Comparison of ENCODE assay signal across 9 mouse cellular contexts in genomic region chr11:101085617-101086322, GRCm38 (mm10). TPM values are rescaled to one million over a fixed set of nuclear protein-coding genes. Genes with fewer than 3 reads are reported as not detected.
DNase-seq lines count a peak whose midpoint lies in the region; ATAC-seq and TF ChIP-seq lines count a peak whose summit lies in the region.
"Had no signal": no experiment of that assay in that cellular context is flagged by ENCODE, and none has a peak within 500 bp of the region (broad histone marks: within the 10 kb centered on the region; RNA-seq: fewer than 3 reads in every experiment).

No protein-coding gene starts in this region.

- 92% methylated on average over 18 of the region's 18 CpGs for whole genome bisulfite sequencing in hindbrain, embryonic 11.5 days
- WGBS in small intestine, adult 2 months, result 87% methylated on average over 18 of the region's 18 CpGs

- no peak overlapping the region for H3K4me3 ChIP-seq in layer of hippocampus, adult 2 months
- H3K4me3 ChIP-seq in hindbrain, embryonic 11.5 days (ENCODE audit: low read depth, low read length), result no peak overlapping the region
- no peak overlapping the region for H3K4me3 ChIP-seq in small intestine, adult 2 months (ENCODE audit: low read depth, low read length)

- no peak for DNase-seq in layer of hippocampus, adult 2 months (ENCODE audit: low spot score in 2 of 2)
- DNase-seq in layer of hippocampus, postnatal 14 days (ENCODE audit: low spot score in 2 of 2), result no peak
- no peak for DNase-seq in hindbrain, embryonic 11.5 days (ENCODE audit: low spot score)
- peak; percentile 46 to 74 for DNase-seq in kidney, postnatal 25 days
- no peak for DNase-seq in spleen, postnatal 4 days (ENCODE audit: low spot score in 2 of 2)
- no peak for DNase-seq in frontal cortex, postnatal 36 days (ENCODE audit: low spot score in 2 of 2)
- DNase-seq: lung, postnatal 36 days; right cerebral cortex, adult 18-20 months had no signal

- peaks cover 6% of the 10 kb centered on the region; the same call in 1 of the 2 replicates for H3K27me3 ChIP-seq in hindbrain, embryonic 11.5 days (ENCODE audit: control insufficient read depth, insufficient read depth, low read length)
- H3K27me3 ChIP-seq in small intestine, adult 2 months (ENCODE audit: control insufficient read depth, insufficient read depth, low read length), result no peaks in the 10 kb centered on the region

- H3K36me3 ChIP-seq in hindbrain, embryonic 11.5 days (ENCODE audit: control insufficient read depth, insufficient read depth, low read length), result peaks cover 3% of the 10 kb centered on the region; the same call in 1 of the 2 replicates
- peaks cover 24% of the 10 kb centered on the region for H3K36me3 ChIP-seq in small intestine, adult 2 months (ENCODE audit: control insufficient read depth, insufficient read depth, low read length)

- no peak overlapping the region for H3K9ac ChIP-seq in hindbrain, embryonic 11.5 days (ENCODE audit: low read depth, low read length)

- no peak for ATAC-seq in hindbrain, embryonic 11.5 days (ENCODE audit: low FRiP score)

- no peaks in the 10 kb centered on the region for H3K9me3 ChIP-seq in hindbrain, embryonic 11.5 days (ENCODE audit: control insufficient read depth, low read length)

- peak overlapping the region; percentile 91; the same call in 1 of the 2 replicates for H3K27ac ChIP-seq in layer of hippocampus, adult 2 months
- H3K27ac ChIP-seq in hindbrain, embryonic 11.5 days (ENCODE audit: low read depth, low read length), result 0 out of 2 replicates have a peak overlapping the region, but pooled peaks have one; percentile 68
- H3K27ac ChIP-seq in small intestine, adult 2 months (ENCODE audit: insufficient read depth, low read depth, low read length), result peak overlapping the region; percentile 94

- no peak for TF ChIP-seq POLR2A in small intestine, adult 2 months (IDR thresholded peaks at IDR 0.05; ENCODE audit: low read depth, low read length)

- H3K4me2 ChIP-seq in hindbrain, embryonic 11.5 days (replicated peaks; ENCODE audit: low read depth, low read length), result no peak overlapping the region

- H3K4me1 ChIP-seq in hindbrain, embryonic 11.5 days (replicated peaks; ENCODE audit: control insufficient read depth, insufficient read depth, low read length), result peaks cover 10% of the 10 kb centered on the region
- H3K4me1 ChIP-seq in small intestine, adult 2 months (ENCODE audit: control insufficient read depth, insufficient read depth, insufficient read length, low read length), result peaks cover 29% of the 10 kb centered on the region

- TF ChIP-seq CTCF in layer of hippocampus, adult 2 months (conservative IDR thresholded peaks at IDR 0.05), result no peak
- TF ChIP-seq CTCF in small intestine, adult 2 months (IDR thresholded peaks at IDR 0.05; ENCODE audit: extremely low read depth, insufficient read length, insufficient replicate concordance, low read depth, low read length), result no peak

RNA-seq across cellular contexts. Expression of gene Mlx, which starts 1.3 kb away (rescaled TPM):
- 10 to 100 TPM; 40.0 to 41.1 TPM for total RNA-seq in layer of hippocampus, adult 2 months (2021)
- total RNA-seq in layer of hippocampus, postnatal 14 days (2021), result 10 to 100 TPM; 46.3 to 49.6 TPM
- 57.1 and 57.3 TPM in 2 replicates for polyA plus RNA-seq in hindbrain, embryonic 11.5 days (2014; fragmentation: Nextera tagmentation; extraction: Ambion mirVana)
- polyA plus RNA-seq in small intestine, adult 2 months (2012; rRNA removed), result 54.1 and 100 TPM in 2 replicates

RNA-seq across cellular contexts. Expression of gene Coasy, which starts 3.4 kb away (rescaled TPM):
- 10 to 100 TPM; 24.9 to 25.8 TPM for total RNA-seq in layer of hippocampus, adult 2 months (2021)
- total RNA-seq in layer of hippocampus, postnatal 14 days (2021), result 10 to 100 TPM; 32.6 to 35.7 TPM
- polyA plus RNA-seq in hindbrain, embryonic 11.5 days (2014; fragmentation: Nextera tagmentation; extraction: Ambion mirVana), result 50.9 and 51.6 TPM in 2 replicates
- 26.3 and 38.9 TPM in 2 replicates for polyA plus RNA-seq in small intestine, adult 2 months (2012; rRNA removed)

RNA-seq across cellular contexts. Expression of gene Hsd17b1, which starts 7.6 kb away (rescaled TPM):
- under 1 TPM; 0.71 to 0.92 TPM for total RNA-seq in layer of hippocampus, adult 2 months (2021)
- under 1 TPM; 0.38 to 0.81 TPM for total RNA-seq in layer of hippocampus, postnatal 14 days (2021)
- not detected in 2 replicates for polyA plus RNA-seq in hindbrain, embryonic 11.5 days (2014; fragmentation: Nextera tagmentation; extraction: Ambion mirVana)
- 0.20 and 0.28 TPM in 2 replicates for polyA plus RNA-seq in small intestine, adult 2 months (2012; rRNA removed)

RNA-seq across cellular contexts. Expression of gene Psmc3ip, which starts 9.5 kb away (rescaled TPM):
- 1 to 10 TPM; 4.4 to 4.7 TPM for total RNA-seq in layer of hippocampus, adult 2 months (2021)
- 1 to 10 TPM; 2.7 to 4.9 TPM for total RNA-seq in layer of hippocampus, postnatal 14 days (2021)
- polyA plus RNA-seq in hindbrain, embryonic 11.5 days (2014; fragmentation: Nextera tagmentation; extraction: Ambion mirVana), result 54.3 and 54.8 TPM in 2 replicates
- polyA plus RNA-seq in small intestine, adult 2 months (2012; rRNA removed), result 0.22 and 0.46 TPM in 2 replicates

RNA-seq across cellular contexts. Expression of gene Naglu, which starts 16.0 kb away (rescaled TPM):
- 1 to 10 TPM; 8.7 to 9.6 TPM for total RNA-seq in layer of hippocampus, adult 2 months (2021)
- 10 to 100 TPM in 1 of 2 experiments, 1 to 10 TPM in 1; 9.3 to 10.3 TPM for total RNA-seq in layer of hippocampus, postnatal 14 days (2021)
- polyA plus RNA-seq in hindbrain, embryonic 11.5 days (2014; fragmentation: Nextera tagmentation; extraction: Ambion mirVana), result 5.8 and 5.9 TPM in 2 replicates
- polyA plus RNA-seq in small intestine, adult 2 months (2012; rRNA removed), result 11.8 and 19.1 TPM in 2 replicates

Comparison
In these comparisons a context has a peak if more than half of its experiments do, and no peak if none do; other contexts are left out.
1. DNase-seq: peak in kidney, postnatal 25 days (2 of 2); none in layer of hippocampus, adult 2 months (0 of 2), layer of hippocampus, postnatal 14 days (0 of 2), hindbrain, embryonic 11.5 days (single experiment), spleen, postnatal 4 days (0 of 2) and frontal cortex, postnatal 36 days (0 of 2).
2. Peak in every context shown above with its lines, with median percentiles within 50 percentile points of each other: H3K27ac ChIP-seq.